Mouse (Mus musculus) liver, adult 2 months (tissue): ENCODE measurements around the gene Wbp11. TPM values are rescaled to one million over a fixed set of nuclear protein-coding genes. Genes with fewer than 3 reads are reported as not detected.

ENCODE experiments used
- DNase-seq: peaks from one replicate; pipeline ENCODE4 v3.0.0-alpha.2; 2011; ENCODE audit warnings: low read depth, low spot score; ENCODE audit errors: extremely low read depth
- H3K27ac ChIP-seq: fragments of 200-500 bp; replicated peaks from 2 replicates; pipeline ENCODE4 v1.5.1; 2012; ENCODE audit warnings: low read depth, mild to moderate bottlenecking, control low read depth, inconsistent platforms, low read length; ENCODE audit not compliant: insufficient read depth
- H3K27me3 ChIP-seq: fragments of 200-500 bp; 2 replicates; pipeline ENCODE4 v1.6.1; 2012; ENCODE audit warnings: mild to moderate bottlenecking, moderate library complexity, low read length, inconsistent platforms; ENCODE audit not compliant: control insufficient read depth, insufficient read depth
- H3K36me3 ChIP-seq: fragments of 200-500 bp; 2 replicates; pipeline ENCODE4 v1.6.1; 2012; ENCODE audit warnings: low read length, inconsistent platforms; ENCODE audit not compliant: control insufficient read depth, insufficient read depth
- H3K4me1 ChIP-seq: fragments of 200-500 bp; 2 replicates; pipeline ENCODE4 v1.6.1; 2011; ENCODE audit warnings: low read length; ENCODE audit not compliant: control insufficient read depth, insufficient read depth
- H3K4me3 ChIP-seq: fragments of 200-500 bp; 2 replicates; pipeline ENCODE4 v1.5.1; 2011; ENCODE audit warnings: low read depth, mild to moderate bottlenecking, control low read depth, low read length, moderate library complexity; ENCODE audit not compliant: insufficient read depth
- H3K79me2 ChIP-seq: fragments of 200-500 bp; 2 replicates; pipeline ENCODE4 v1.6.1; 2012; ENCODE audit warnings: inconsistent platforms, mild to moderate bottlenecking, low read length, moderate library complexity; ENCODE audit not compliant: control insufficient read depth, insufficient read depth
- H3K9ac ChIP-seq: fragments of 200-500 bp; 2 replicates; pipeline ENCODE4 v1.6.1; 2012; ENCODE audit warnings: low read depth, mild to moderate bottlenecking, control low read depth, inconsistent platforms, low read length
- CTCF ChIP-seq: fragments of 200-500 bp; IDR thresholded peaks from 2 replicates; pipeline ENCODE4 v1.5.1; 2011; ENCODE audit warnings: low read depth, low read length, control low read depth
- POLR2A ChIP-seq: fragments of 200-500 bp; IDR thresholded peaks from 2 replicates; pipeline ENCODE4 v1.6.1; 2011; ENCODE audit warnings: low read length, control low read depth; ENCODE audit not compliant: insufficient read depth; ENCODE audit errors: extremely low read depth
- WGBS: fragments of 180-500 bp; shearing (Covaris S2); methylation state at CpG from one replicate; pipeline ENCODE4 v1.1.7; 2018; 5-methylcytosine and 5-hydroxymethylcytosine counted together
- polyA plus RNA-seq: library from polyadenylated mRNA; depleted of rRNA; stranded (reverse); fragments of >200 nt; gene quantifications from 2 replicates; pipeline ENCODE4 v1.2.3, GENCODE M21; 2012; rRNA removed
- total RNA-seq: library from RNA; depleted of rRNA; stranded (reverse); fragments of >200 nt; gene quantifications from 2 replicates; pipeline ENCODE4 v1.2.3, GENCODE M21; 2014; rRNA removed

Wbp11 gene
- 6.6 and 9.0 TPM in 2 replicates for total RNA-seq
- polyA plus RNA-seq = 13.6 and 18.0 TPM in 2 replicates

DNA sequence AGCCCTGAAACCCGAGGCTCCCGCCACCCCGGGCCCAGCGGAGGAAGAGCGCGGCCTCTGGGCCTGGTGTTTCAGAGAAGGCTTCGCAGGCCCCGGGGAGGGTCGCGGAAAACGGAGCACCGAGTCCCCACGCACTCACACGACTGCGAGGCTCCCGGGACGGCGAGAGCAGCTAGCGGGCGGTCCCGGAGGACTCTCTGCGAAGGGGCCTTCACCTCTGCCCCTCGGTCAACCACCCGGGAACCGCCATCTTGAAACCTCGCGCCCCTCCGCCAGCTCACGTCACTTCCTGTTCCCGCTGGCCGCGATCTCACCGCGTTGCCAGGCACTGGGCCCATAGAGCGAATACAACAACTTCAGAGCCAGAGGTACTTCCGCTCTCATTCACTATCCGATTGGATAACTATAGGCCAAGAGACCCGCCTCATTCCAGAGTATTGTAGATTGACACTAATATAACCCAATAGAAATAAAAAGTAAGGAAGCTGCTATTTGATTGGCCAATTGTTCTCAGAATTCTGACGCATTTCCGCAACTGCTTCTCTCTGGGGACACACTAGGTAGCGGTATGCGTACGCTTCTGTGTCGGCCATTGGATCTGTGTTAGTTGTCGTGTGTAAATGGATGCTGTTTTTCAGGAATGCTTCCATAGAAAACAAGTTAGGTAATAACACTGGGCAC is at the start of gene Wbp11:
Wbp11 (minus strand) TSS at position 353 of the 681 bp plus-strand sequence.
- WGBS = under 1% methylated on average over 45 of the region's 45 CpGs
- peak; percentile 63; the same call in 1 of the 2 replicates for TF ChIP-seq POLR2A
- TF ChIP-seq CTCF = peak; percentile 14; the same call in 1 of the 2 replicates

DNA sequence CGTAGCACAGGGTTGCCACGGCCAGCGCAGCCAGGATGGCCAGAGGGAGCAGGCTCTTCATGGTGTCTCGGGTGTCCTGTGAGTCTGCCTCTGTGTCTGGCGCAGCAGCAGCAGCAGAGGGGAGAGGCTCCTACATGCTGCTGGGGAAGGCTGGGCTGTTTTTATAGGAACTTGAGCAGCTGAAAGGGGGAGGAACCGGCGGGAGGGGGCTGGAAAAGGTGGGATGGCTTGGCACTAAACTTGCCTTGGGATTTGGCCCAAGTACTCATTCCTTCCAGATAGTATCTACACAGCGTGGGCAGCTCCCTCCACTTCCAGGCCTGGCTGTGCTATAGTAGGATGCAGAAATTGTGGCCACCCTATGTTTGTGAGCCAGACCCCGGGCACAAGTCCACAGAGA is 47.6 kb upstream of the Wbp11 start, which contains the start of gene Mgp:
Mgp (minus strand) TSS at position 154 of the 400 bp plus-strand sequence.
- Histone ChIP-seq H3K27ac (no peak within 1 kb of the TSS), H3K79me2 (no peaks in the 10 kb centered on the region), H3K27me3 (no peaks in the 10 kb centered on the region), H3K4me3 (0 out of 2 replicates have a peak within 1 kb of the TSS, but pooled peaks have one; percentile 12), H3K4me1 (no peaks in the 10 kb centered on the region), H3K9ac (no peak within 1 kb of the TSS), H3K36me3 (no peaks in the 10 kb centered on the region)
- WGBS = 51% methylated on average over 9 of the region's 9 CpGs
- no peak for DNase-seq
- TF ChIP-seq POLR2A = no peak
- TF ChIP-seq CTCF = no peak

More for the DNA sequence above, at the start of gene Wbp11:
- peak within 1 kb of the TSS; percentile 95 for H3K4me3 ChIP-seq
- H3K27ac ChIP-seq = peak within 1 kb of the TSS; percentile 87
- H3K79me2 ChIP-seq = peaks cover 6% of the 10 kb centered on the region
- DNase-seq = peak; percentile 99
- H3K4me1 ChIP-seq = peaks cover 7% of the 10 kb centered on the region; the same call in 1 of the 2 replicates
- H3K27me3 ChIP-seq = no peaks in the 10 kb centered on the region
- H3K9ac ChIP-seq = peak within 1 kb of the TSS; percentile 96
- peaks cover 15% of the 10 kb centered on the region for H3K36me3 ChIP-seq

DNA sequence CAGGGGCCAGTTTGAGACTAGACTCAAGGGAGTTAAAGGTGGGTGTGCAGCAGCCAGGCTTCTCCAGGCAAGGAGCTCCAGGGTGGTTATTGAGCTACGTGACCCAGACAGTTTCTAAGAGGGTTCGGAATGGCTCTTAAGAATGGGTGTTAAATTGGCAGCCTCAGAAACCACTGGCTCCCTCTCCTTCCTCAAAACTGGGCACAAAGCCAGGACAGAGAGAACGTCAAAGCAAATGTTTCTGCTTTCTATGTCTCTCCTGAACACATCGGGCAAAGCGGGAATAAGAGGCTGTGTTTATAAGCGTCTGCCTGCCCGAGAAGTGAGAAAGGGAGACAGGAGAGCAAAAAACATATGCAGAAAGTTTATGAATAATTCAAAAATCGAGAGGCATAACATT is 46.6 kb upstream of the Wbp11 start:
- no peak for DNase-seq
- no peaks in the 10 kb centered on the region for H3K36me3 ChIP-seq
- no peaks in the 10 kb centered on the region for H3K27me3 ChIP-seq
- H3K9ac ChIP-seq = no peak overlapping the region
- H3K4me1 ChIP-seq = no peaks in the 10 kb centered on the region
- TF ChIP-seq CTCF = no peak
- TF ChIP-seq POLR2A = no peak
- no peaks in the 10 kb centered on the region for H3K79me2 ChIP-seq
- H3K27ac ChIP-seq = no peak overlapping the region
- WGBS = 71% methylated on average over 8 of the region's 8 CpGs
- no peak overlapping the region for H3K4me3 ChIP-seq

DNA sequence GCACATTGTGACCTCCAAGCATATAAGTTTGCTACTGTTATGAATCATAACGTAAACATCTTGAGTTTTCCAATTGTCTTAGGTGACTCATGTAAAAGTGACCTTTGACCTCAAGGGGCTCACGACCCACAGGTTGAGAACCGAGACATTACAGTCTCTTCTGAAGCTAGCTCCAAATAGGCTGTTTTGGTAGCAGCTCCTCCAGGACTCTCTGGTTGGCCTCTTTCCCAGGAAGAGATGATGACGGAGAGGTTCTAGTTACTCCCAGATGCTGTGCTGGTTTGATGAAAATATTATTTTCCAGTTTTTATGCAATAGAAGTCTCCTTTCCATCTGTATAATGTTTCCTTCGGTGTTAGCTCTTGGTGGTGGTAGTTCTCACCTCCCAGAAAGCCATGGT is 40.9 kb upstream of the Wbp11 start:
- DNase-seq = no peak
- Histone ChIP-seq H3K27me3 (no peaks in the 10 kb centered on the region), H3K36me3 (no peaks in the 10 kb centered on the region), H3K9ac (no peak overlapping the region), H3K79me2 (no peaks in the 10 kb centered on the region), H3K4me3 (no peak overlapping the region), H3K27ac (no peak overlapping the region), H3K4me1 (no peaks in the 10 kb centered on the region)
- whole genome bisulfite sequencing = 73% methylated on average over 5 of the region's 5 CpGs
- TF ChIP-seq CTCF (no peak), POLR2A (no peak)

DNA sequence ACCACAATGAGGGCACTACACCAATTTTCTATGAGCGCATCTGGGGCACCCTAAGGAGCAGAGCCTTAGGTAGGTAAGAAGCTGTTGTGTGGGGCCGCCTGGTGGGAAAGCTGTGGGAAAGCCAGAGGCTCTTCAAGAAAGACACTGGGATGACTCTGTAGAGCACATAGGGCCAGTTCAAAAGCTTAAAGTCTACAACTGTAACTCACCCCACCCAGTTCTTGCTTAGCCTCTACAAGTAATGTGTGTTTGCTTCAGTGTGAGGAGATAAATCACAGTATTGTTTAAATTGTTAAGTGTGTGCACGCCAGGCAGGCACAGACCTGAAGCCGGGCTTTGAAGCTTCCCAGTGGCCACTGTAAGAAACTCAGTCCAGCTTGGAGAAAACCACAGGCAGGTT is 38.1 kb upstream of the Wbp11 start:
- Histone ChIP-seq H3K79me2 (no peaks in the 10 kb centered on the region), H3K9ac (no peak overlapping the region), H3K36me3 (no peaks in the 10 kb centered on the region), H3K27me3 (no peaks in the 10 kb centered on the region), H3K27ac (no peak overlapping the region), H3K4me3 (no peak overlapping the region), H3K4me1 (no peaks in the 10 kb centered on the region)
- no peak for DNase-seq
- 90% methylated on average over 4 of the region's 4 CpGs for WGBS
- TF ChIP-seq POLR2A (no peak), CTCF (no peak)

DNA sequence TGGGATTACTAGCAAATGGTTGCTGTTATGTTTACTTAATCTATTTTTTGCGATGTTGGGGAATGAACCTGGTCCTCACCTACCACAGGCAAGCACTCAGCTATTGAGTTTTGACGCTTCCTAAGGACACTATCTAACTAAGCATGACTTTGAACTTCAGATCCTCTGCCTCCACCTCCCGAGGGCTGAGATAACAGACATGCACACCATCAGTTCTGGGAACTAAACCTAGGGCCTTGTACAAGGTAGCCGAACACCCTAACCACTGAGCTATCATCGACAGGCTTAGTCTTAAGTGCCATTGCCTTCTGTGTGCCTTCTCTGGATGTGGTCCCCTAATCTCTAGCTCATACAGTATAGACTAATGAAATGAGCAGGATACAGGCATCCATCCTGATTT is 37.3 kb upstream of the Wbp11 start:
- Histone ChIP-seq H3K4me3 (no peak overlapping the region), H3K27ac (no peak overlapping the region), H3K79me2 (no peaks in the 10 kb centered on the region), H3K9ac (no peak overlapping the region), H3K4me1 (no peaks in the 10 kb centered on the region), H3K36me3 (no peaks in the 10 kb centered on the region), H3K27me3 (no peaks in the 10 kb centered on the region)
- no peak for TF ChIP-seq CTCF
- no peak for TF ChIP-seq POLR2A
- WGBS = 87% methylated on average over 5 of the region's 5 CpGs
- DNase-seq = no peak
